ENCODE assay signal across 7 mouse cellular contexts in the genomic region with DNA sequence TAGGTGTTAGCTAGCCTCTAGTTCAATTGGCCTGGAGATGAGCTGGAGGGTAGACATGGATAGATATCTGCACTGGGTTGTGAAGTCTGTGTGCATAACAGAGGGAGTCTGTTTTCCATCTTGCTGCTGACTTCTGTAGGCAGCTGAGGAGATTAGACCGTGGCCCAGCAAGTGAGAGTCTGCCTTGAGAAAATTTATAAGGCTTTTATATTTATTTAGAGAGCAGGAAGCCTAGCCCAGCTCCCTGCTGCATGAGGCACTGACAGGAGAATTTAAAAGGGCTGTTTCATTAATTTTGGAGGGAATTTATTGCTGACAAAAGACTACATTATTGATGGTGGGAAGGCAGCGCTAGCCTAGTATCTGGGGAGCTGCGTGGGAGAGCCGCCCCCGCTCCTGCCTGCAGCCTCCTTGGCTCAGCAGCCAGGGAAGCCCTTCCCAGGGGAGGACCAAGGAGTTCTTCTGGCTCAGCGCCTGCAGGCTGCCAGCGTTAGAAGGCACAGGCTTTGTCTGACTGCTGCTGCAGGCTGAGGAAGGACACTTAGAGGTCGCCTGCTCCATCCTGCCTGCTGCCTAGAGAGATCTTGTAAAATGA.
DNase-seq lines count a peak whose midpoint lies in the region; ATAC-seq lines count a peak whose summit lies in the region.

No protein-coding gene starts in this region.

- no peak overlapping the region for H3K4me3 ChIP-seq in forebrain, embryonic 12.5 days (replicated peaks)
- H3K4me3 ChIP-seq in intestine, embryonic 16.5 days (ENCODE audit: low read length) = no peak overlapping the region
- H3K4me3 ChIP-seq in limb, embryonic 13.5 days = no peak overlapping the region

- peak; percentile 17 for DNase-seq in adrenal gland, adult 2 months
- DNase-seq in brain, embryonic 18.5 days (ENCODE audit: low read depth, low spot score) = peak; percentile 64
- DNase-seq in retina, postnatal 7 days (ENCODE audit: low read depth, low spot score) = peak; percentile 14
- DNase-seq in gastrocnemius, postnatal 10 days = no peak

- H3K36me3 ChIP-seq in forebrain, embryonic 12.5 days (replicated peaks) = no peaks in the 10 kb centered on the region
- no peaks in the 10 kb centered on the region for H3K36me3 ChIP-seq in intestine, embryonic 16.5 days (ENCODE audit: control insufficient read depth, insufficient read depth, low read length)
- H3K36me3 ChIP-seq in limb, embryonic 13.5 days = no peaks in the 10 kb centered on the region

- no peak overlapping the region; the same call in 1 of the 2 replicates for H3K4me2 ChIP-seq in forebrain, embryonic 12.5 days
- H3K4me2 ChIP-seq in intestine, embryonic 16.5 days (ENCODE audit: low read depth, low read length) = 0 out of 2 replicates have a peak overlapping the region, but pooled peaks have one; percentile 9
- peak overlapping the region; percentile 49 for H3K4me2 ChIP-seq in limb, embryonic 13.5 days (replicated peaks)

- WGBS in forebrain, embryonic 12.5 days = 31% methylated on average over 8 of the region's 8 CpGs
- WGBS in intestine, embryonic 16.5 days = 28% methylated on average over 8 of the region's 8 CpGs
- 14% methylated on average over 8 of the region's 8 CpGs for WGBS in limb, embryonic 13.5 days

- ATAC-seq in forebrain, embryonic 12.5 days (ENCODE audit: low FRiP score) = peak; percentile 91; the same call in 1 of the 2 replicates
- peak; percentile 80 for ATAC-seq in intestine, embryonic 16.5 days
- peak; percentile 81 for ATAC-seq in limb, embryonic 13.5 days (ENCODE audit: low FRiP score, low read depth)

- no peaks in the 10 kb centered on the region for H3K9me3 ChIP-seq in forebrain, embryonic 12.5 days
- H3K9me3 ChIP-seq in intestine, embryonic 16.5 days (ENCODE audit: control insufficient read depth, low read length) = no peaks in the 10 kb centered on the region
- no peaks in the 10 kb centered on the region for H3K9me3 ChIP-seq in limb, embryonic 13.5 days

- 0 out of 2 replicates have a peak overlapping the region, but pooled peaks have one; percentile 31 for H3K27ac ChIP-seq in forebrain, embryonic 12.5 days
- H3K27ac ChIP-seq in intestine, embryonic 16.5 days (ENCODE audit: low read length) = peak overlapping the region; percentile 15; the same call in 1 of the 2 replicates
- peak overlapping the region; percentile 63 for H3K27ac ChIP-seq in limb, embryonic 13.5 days

- H3K27me3 ChIP-seq in forebrain, embryonic 12.5 days = no peaks in the 10 kb centered on the region
- no peaks in the 10 kb centered on the region for H3K27me3 ChIP-seq in intestine, embryonic 16.5 days (replicated peaks; ENCODE audit: control insufficient read depth, insufficient read depth, low read length)
- no peaks in the 10 kb centered on the region for H3K27me3 ChIP-seq in limb, embryonic 13.5 days

- no peak overlapping the region for H3K9ac ChIP-seq in forebrain, embryonic 12.5 days
- no peak overlapping the region for H3K9ac ChIP-seq in intestine, embryonic 16.5 days (ENCODE audit: low read depth, low read length)
- H3K9ac ChIP-seq in limb, embryonic 13.5 days = 0 out of 2 replicates have a peak overlapping the region, but pooled peaks have one; percentile 39

- peaks cover 3% of the 10 kb centered on the region; the same call in 1 of the 2 replicates for H3K4me1 ChIP-seq in forebrain, embryonic 12.5 days
- H3K4me1 ChIP-seq in intestine, embryonic 16.5 days (ENCODE audit: control insufficient read depth, insufficient read depth, low read length) = peaks cover 5% of the 10 kb centered on the region; the same call in 1 of the 2 replicates
- peaks cover 12% of the 10 kb centered on the region for H3K4me1 ChIP-seq in limb, embryonic 13.5 days
